Mouse (Mus musculus) E14TG2a.4 (cell line): ENCODE results near the gene Gm5105.

Experiments
- CTCF ChIP-seq: conservative IDR thresholded peaks from 2 replicates; pipeline ENCODE4 v1.5.1; 2014; ENCODE audit warnings: low read length
- NANOG ChIP-seq: IDR thresholded peaks from 2 replicates; pipeline ENCODE4 v1.6.1; 2014; ENCODE audit warnings: borderline replicate concordance, low read length, mixed read lengths

DNA sequence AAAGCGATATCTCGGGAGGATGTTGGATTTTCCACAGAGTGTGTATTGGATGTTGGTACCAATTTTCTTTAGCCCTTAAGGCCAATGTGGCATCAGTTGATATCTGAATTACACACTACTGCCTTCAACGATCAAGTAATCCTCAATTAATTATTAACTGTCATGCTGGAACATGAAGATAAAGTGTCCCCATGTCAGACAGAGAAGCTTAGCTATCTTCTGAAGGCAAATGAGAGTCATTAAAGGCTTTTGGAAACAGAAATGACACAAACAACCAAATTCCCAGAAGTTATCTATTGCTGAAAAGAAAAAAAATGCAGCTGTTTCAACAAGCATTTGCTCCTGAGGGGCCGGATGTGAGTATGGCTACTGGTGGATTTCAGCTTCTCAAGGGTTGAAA lies 45.2 kb downstream of the Gm5105 start:
- no peak for TF ChIP-seq CTCF
- no peak for TF ChIP-seq NANOG
